Mouse (Mus musculus) stomach, embryonic 15.5 days (tissue): Measurements from ENCODE around the gene Slc8a1. TPM values are rescaled to one million over a fixed set of nuclear protein-coding genes. Genes with fewer than 3 reads are reported as not detected.
A peak's percentile ranks its signal among the peaks of the same experiment; 100 is the strongest.

Experiments
- ATAC-seq: fragments of 200-750 bp; cut with Nextera tagmentation; 2 replicates; pipeline ENCODE4 v1.8.0; 2017; ENCODE audit warnings: low read depth, moderate number of reproducible peaks, moderate TSS enrichment; ENCODE audit not compliant: insufficient read depth, low FRiP score
- H3K27ac ChIP-seq: fragments of 300-500 bp; sonication (generic); 2 replicates; pipeline ENCODE4 v1.5.1; 2015; ENCODE audit warnings: mild to moderate bottlenecking, inconsistent platforms
- H3K27me3 ChIP-seq: fragments of 300-500 bp; sonication (generic); replicated peaks from 2 replicates; pipeline ENCODE4 v1.6.1; 2015; ENCODE audit warnings: inconsistent platforms
- H3K36me3 ChIP-seq: fragments of 300-500 bp; sonication (generic); 2 replicates; pipeline ENCODE4 v1.6.1; 2015; ENCODE audit warnings: inconsistent platforms
- H3K4me1 ChIP-seq: fragments of 300-500 bp; sonication (generic); 2 replicates; pipeline ENCODE4 v1.6.1; 2015; ENCODE audit warnings: inconsistent platforms
- H3K4me2 ChIP-seq: fragments of 300-500 bp; sonication (generic); 2 replicates; pipeline ENCODE4 v1.6.1; 2015; ENCODE audit warnings: mild to moderate bottlenecking, inconsistent platforms
- H3K4me3 ChIP-seq: fragments of 300-500 bp; sonication (generic); replicated peaks from 2 replicates; pipeline ENCODE4 v1.5.1; 2015; ENCODE audit warnings: inconsistent platforms
- H3K9ac ChIP-seq: fragments of 300-500 bp; sonication (generic); 2 replicates; pipeline ENCODE4 v1.6.1; 2015; ENCODE audit warnings: inconsistent platforms
- H3K9me3 ChIP-seq: fragments of 300-500 bp; sonication (generic); 2 replicates; pipeline ENCODE4 v1.6.1; 2016; ENCODE audit warnings: inconsistent platforms
- WGBS: fragments of 180-500 bp; shearing (Covaris S2); methylation state at CpG from one replicate; pipeline ENCODE4 v1.1.7; 2015; 5-methylcytosine and 5-hydroxymethylcytosine counted together
- polyA plus RNA-seq: library from polyadenylated mRNA; unstranded; fragments of >200 nt; fragmentation: Nextera tagmentation; extraction: Ambion mirVana; gene quantifications from 2 replicates; pipeline ENCODE4 v1.2.1, GENCODE M21; 2015

The Slc8a1 gene
- polyA plus RNA-seq, 1 experiment from 2014 or later: 7.4 TPM

GRCm38 (mm10) chr17:81704761-81705160, 33.4 kb downstream of the Slc8a1 start:
- Histone ChIP-seq H3K9ac (no peak overlapping the region), H3K27me3 (no peaks in the 10 kb centered on the region), H3K4me3 (no peak overlapping the region), H3K4me1 (no peaks in the 10 kb centered on the region), H3K4me2 (no peak overlapping the region), H3K9me3 (no peaks in the 10 kb centered on the region), H3K27ac (no peak overlapping the region), H3K36me3 (no peaks in the 10 kb centered on the region)
- WGBS: 36% methylated on average over 3 of the region's 3 CpGs
- no peak for ATAC-seq

GRCm38 (mm10) chr17:81703258-81703657, 34.9 kb downstream of the Slc8a1 start:
- Histone ChIP-seq H3K36me3 (no peaks in the 10 kb centered on the region), H3K27ac (no peak overlapping the region), H3K9me3 (no peaks in the 10 kb centered on the region), H3K4me1 (peaks cover 4% of the 10 kb centered on the region; the same call in 1 of the 2 replicates), H3K4me2 (no peak overlapping the region), H3K9ac (no peak overlapping the region), H3K27me3 (no peaks in the 10 kb centered on the region), H3K4me3 (no peak overlapping the region)
- WGBS: 66% methylated on average over 2 of the region's 2 CpGs
- ATAC-seq: no peak

- Histone ChIP-seq H3K27me3 (no peaks in the 10 kb centered on the region), H3K4me3 (no peak overlapping the region), H3K4me2 (no peak overlapping the region), H3K36me3 (no peaks in the 10 kb centered on the region), H3K9ac (no peak overlapping the region), H3K9me3 (no peaks in the 10 kb centered on the region), H3K4me1 (peaks cover 4% of the 10 kb centered on the region; the same call in 1 of the 2 replicates), H3K27ac (no peak overlapping the region)
- no peak for ATAC-seq
- WGBS: 54% methylated on average over 4 of the region's 4 CpGs
These were observed 36.5 kb downstream of the Slc8a1 start for GRCm38 (mm10) chr17:81701701-81702100.

GRCm38 (mm10) chr17:81698789-81699188, 39.4 kb downstream of the Slc8a1 start:
- H3K27ac ChIP-seq: no peak overlapping the region
- H3K4me3 ChIP-seq: no peak overlapping the region
- WGBS: 30% methylated on average over 10 of the region's 10 CpGs
- no peak for ATAC-seq
- H3K27me3 ChIP-seq: no peaks in the 10 kb centered on the region
- H3K36me3 ChIP-seq: no peaks in the 10 kb centered on the region
- no peak overlapping the region for H3K9ac ChIP-seq
- peaks cover 4% of the 10 kb centered on the region; the same call in 1 of the 2 replicates for H3K4me1 ChIP-seq
- H3K9me3 ChIP-seq: no peaks in the 10 kb centered on the region
- peak overlapping the region; percentile 19; the same call in 1 of the 2 replicates for H3K4me2 ChIP-seq

- H3K4me1 ChIP-seq: peaks cover 4% of the 10 kb centered on the region; the same call in 1 of the 2 replicates
- H3K4me3 ChIP-seq: no peak overlapping the region
- H3K27ac ChIP-seq: no peak overlapping the region
- H3K27me3 ChIP-seq: no peaks in the 10 kb centered on the region
- H3K36me3 ChIP-seq: no peaks in the 10 kb centered on the region
- 64% methylated on average over 2 of the region's 2 CpGs for WGBS
- no peaks in the 10 kb centered on the region for H3K9me3 ChIP-seq
- H3K4me2 ChIP-seq: no peak overlapping the region
- no peak overlapping the region for H3K9ac ChIP-seq
- ATAC-seq: no peak
These were observed 40.5 kb downstream of the Slc8a1 start for GRCm38 (mm10) chr17:81697695-81698094.

- Histone ChIP-seq H3K9me3 (no peaks in the 10 kb centered on the region), H3K4me3 (no peak overlapping the region), H3K27ac (no peak overlapping the region), H3K27me3 (no peaks in the 10 kb centered on the region), H3K36me3 (no peaks in the 10 kb centered on the region), H3K4me1 (peaks cover 4% of the 10 kb centered on the region; the same call in 1 of the 2 replicates), H3K4me2 (no peak overlapping the region), H3K9ac (no peak overlapping the region)
- 89% methylated on average over 1 of the region's 1 CpGs for WGBS
- ATAC-seq: no peak
These were observed 43.2 kb downstream of the Slc8a1 start for GRCm38 (mm10) chr17:81694977-81695376.

- Histone ChIP-seq H3K9me3 (no peaks in the 10 kb centered on the region), H3K36me3 (no peaks in the 10 kb centered on the region), H3K4me2 (no peak overlapping the region), H3K4me1 (no peaks in the 10 kb centered on the region), H3K9ac (no peak overlapping the region), H3K4me3 (no peak overlapping the region), H3K27ac (no peak overlapping the region), H3K27me3 (no peaks in the 10 kb centered on the region)
- ATAC-seq: no peak
These were observed 58.6 kb downstream of the Slc8a1 start for GRCm38 (mm10) chr17:81679616-81680015.

- WGBS: 71% methylated on average over 2 of the region's 2 CpGs
- Histone ChIP-seq H3K4me3 (no peak overlapping the region), H3K36me3 (no peaks in the 10 kb centered on the region), H3K9me3 (no peaks in the 10 kb centered on the region), H3K27me3 (no peaks in the 10 kb centered on the region), H3K4me1 (no peaks in the 10 kb centered on the region), H3K4me2 (no peak overlapping the region), H3K27ac (no peak overlapping the region), H3K9ac (no peak overlapping the region)
- no peak for ATAC-seq
These were observed 60.7 kb downstream of the Slc8a1 start for GRCm38 (mm10) chr17:81677450-81677849.

- WGBS: 62% methylated on average over 3 of the region's 3 CpGs
- no peak for ATAC-seq
- H3K27ac ChIP-seq: no peak overlapping the region
- no peaks in the 10 kb centered on the region for H3K4me1 ChIP-seq
- H3K9me3 ChIP-seq: no peaks in the 10 kb centered on the region
- no peak overlapping the region for H3K4me3 ChIP-seq
- no peak overlapping the region for H3K9ac ChIP-seq
- H3K4me2 ChIP-seq: no peak overlapping the region
- peaks cover 11% of the 10 kb centered on the region; the same call in 1 of the 2 replicates for H3K27me3 ChIP-seq
- H3K36me3 ChIP-seq: no peaks in the 10 kb centered on the region
These were observed 62.0 kb downstream of the Slc8a1 start for GRCm38 (mm10) chr17:81676203-81676602.

- H3K4me3 ChIP-seq: no peak overlapping the region
- no peak overlapping the region for H3K27ac ChIP-seq
- 42% methylated on average over 5 of the region's 5 CpGs for WGBS
- no peaks in the 10 kb centered on the region for H3K36me3 ChIP-seq
- 0 out of 2 replicates have a peak, but pooled peaks cover 5% of the 10 kb centered on the region for H3K4me1 ChIP-seq
- peaks cover 14% of the 10 kb centered on the region; the same call in 1 of the 2 replicates for H3K27me3 ChIP-seq
- H3K9ac ChIP-seq: no peak overlapping the region
- no peak for ATAC-seq
- no peaks in the 10 kb centered on the region for H3K9me3 ChIP-seq
- no peak overlapping the region for H3K4me2 ChIP-seq
These were observed 66.9 kb downstream of the Slc8a1 start for GRCm38 (mm10) chr17:81671245-81671644.

- Histone ChIP-seq H3K4me3 (peak overlapping the region; percentile 70), H3K27ac (peak overlapping the region; percentile 91), H3K36me3 (no peaks in the 10 kb centered on the region), H3K9me3 (no peaks in the 10 kb centered on the region), H3K4me1 (0 out of 2 replicates have a peak, but pooled peaks cover 5% of the 10 kb centered on the region), H3K9ac (peak overlapping the region; percentile 87), H3K27me3 (peaks cover 14% of the 10 kb centered on the region; the same call in 1 of the 2 replicates), H3K4me2 (peak overlapping the region; percentile 94)
- WGBS: under 1% methylated on average over 60 of the region's 84 CpGs
- ATAC-seq: peak; percentile 80
These were observed 68.1 kb downstream of the Slc8a1 start for GRCm38 (mm10) chr17:81669816-81670691.

- peaks cover 14% of the 10 kb centered on the region; the same call in 1 of the 2 replicates for H3K27me3 ChIP-seq
- no peaks in the 10 kb centered on the region for H3K9me3 ChIP-seq
- H3K4me3 ChIP-seq: peak overlapping the region; percentile 70
- 0 out of 2 replicates have a peak, but pooled peaks cover 5% of the 10 kb centered on the region for H3K4me1 ChIP-seq
- peak overlapping the region; percentile 91 for H3K27ac ChIP-seq
- no peaks in the 10 kb centered on the region for H3K36me3 ChIP-seq
- peak overlapping the region; percentile 87 for H3K9ac ChIP-seq
- H3K4me2 ChIP-seq: peak overlapping the region; percentile 94
- peak; percentile 47; the same call in 1 of the 2 replicates for ATAC-seq
- WGBS: 1% methylated on average over 22 of the region's 22 CpGs
These were observed 68.9 kb downstream of the Slc8a1 start for GRCm38 (mm10) chr17:81669062-81669815.
